Mouse (Mus musculus): ENCODE results near the gene H2-Q10.
A peak's percentile ranks its signal among the peaks of the same experiment; 100 is the strongest.
"Not testable (repeated sequence)": the region's sequence is repeated elsewhere in the genome, so short reads cannot be mapped to it uniquely, and the experiment has no call there.

Gene H2-Q10

DNA sequence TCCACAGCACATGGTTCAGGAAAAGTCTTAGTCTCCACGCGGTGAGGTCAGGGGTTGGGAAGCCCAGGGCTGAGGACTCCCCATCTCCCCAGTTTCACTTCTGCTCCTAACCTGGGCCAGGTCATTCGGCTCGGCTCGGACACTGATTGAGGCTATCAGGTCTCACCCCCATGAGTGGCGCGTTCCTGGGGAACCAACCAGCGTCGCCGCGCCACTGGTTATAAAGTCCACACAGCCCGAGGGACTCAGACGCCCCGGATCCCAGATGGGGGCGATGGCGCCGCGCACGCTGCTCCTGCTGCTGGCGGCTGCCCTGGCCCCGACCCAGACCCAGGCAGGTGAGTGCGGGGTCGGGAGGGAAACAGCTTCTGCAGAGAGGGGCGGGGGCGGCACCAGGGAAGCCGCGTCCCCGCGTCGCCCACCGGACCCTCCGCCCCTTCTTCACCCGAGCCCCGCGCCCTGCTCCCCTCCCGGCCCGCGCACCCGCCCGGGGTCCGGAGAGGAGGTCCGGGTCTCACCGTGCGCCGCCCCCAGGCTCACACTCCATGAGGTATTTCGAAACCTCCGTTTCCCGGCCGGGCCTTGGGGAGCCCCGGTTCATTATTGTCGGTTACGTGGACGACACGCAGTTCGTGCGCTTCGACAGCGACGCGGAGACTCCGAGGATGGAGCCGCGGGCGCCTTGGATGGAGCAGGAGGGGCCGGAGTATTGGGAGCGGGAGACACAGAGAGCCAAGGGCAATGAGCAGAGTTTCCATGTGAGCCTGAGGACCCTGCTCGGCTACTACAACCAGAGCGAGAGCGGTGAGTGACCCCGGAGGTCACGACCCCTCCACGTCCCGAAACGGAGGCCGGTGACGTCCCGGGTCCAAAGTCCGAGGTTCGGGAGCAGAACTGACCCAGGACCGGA lies at the start of gene H2-Q10:
Gene H2-Q10 (plus strand): TSS at position 248 of the 910 bp plus-strand sequence.
- DNase-seq (ENCODE audit: low read depth, low spot score), result no peak

DNA sequence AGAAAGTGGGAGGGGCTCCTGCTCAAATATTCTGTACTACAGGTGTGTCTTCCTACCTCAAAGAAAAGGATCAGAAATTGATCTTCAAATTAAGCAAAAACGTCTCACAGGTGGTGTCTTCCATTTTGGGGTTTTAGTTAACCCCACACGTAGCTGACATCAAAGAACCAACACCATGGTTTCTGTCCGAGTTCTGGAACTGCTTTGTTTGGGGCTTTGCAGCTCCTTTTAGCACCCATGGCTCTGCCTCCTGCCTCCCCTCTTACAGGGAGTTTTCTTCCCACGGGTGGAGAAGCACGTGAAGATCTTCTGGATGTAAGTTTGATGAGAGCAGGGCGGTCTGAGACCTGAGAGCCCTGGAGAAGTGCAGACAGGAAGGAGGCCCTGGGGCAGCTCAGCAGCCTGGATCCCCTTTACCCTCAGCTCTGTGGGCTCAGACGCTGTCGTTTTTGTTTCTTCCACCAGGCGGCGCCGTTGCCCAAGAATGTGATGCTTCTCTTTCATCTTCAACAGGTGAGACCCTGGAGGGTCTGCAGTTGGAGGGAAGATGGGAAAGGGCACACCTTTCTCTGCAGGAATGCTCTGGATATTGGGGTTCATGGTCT lies 49.6 kb upstream of the H2-Q10 start:
- not testable (repeated sequence) for DNase-seq (ENCODE audit: low read depth, low spot score)

DNA sequence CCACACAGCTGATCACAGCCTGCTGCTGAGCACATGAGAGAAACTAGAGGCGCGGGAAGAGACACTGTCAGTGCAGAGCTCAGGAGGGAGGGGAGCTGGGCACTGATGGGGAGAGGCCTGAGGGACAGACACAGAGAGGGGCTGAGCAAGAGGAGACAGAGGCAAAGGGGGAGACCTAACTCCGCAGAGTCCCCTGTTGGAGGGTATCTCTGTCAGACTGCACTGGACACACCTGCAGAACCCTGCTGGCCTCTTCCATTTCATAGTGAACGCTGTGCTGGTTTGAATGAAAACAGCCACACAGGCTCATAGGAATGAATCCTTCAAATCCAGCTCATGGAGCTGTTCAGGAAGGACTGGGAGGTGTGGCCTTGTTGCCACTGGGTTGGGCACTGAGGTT lies 48.6 kb upstream of the H2-Q10 start:
- not testable (repeated sequence) for DNase-seq (ENCODE audit: low read depth, low spot score)

DNA sequence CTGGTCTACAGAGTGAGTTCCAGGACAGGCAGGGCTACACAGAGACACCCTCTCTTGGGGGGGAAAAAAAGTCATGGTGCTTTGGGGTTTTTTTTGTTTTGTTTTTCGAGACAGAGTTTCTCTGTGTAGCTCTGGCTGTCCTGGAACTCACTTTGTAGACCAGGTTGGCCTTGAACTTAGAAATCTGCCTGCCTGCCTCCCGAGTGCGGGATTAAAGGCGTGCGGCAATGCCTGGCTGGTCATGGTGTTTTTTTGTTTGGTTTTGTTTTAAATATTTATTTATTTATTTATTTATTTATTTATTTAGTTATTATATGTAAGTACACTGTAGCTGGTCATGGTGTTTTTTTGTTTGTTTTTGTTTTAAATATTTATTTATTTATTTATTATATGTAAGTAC lies 47.5 kb upstream of the H2-Q10 start:
- not testable (repeated sequence) for DNase-seq (ENCODE audit: low read depth, low spot score)

DNA sequence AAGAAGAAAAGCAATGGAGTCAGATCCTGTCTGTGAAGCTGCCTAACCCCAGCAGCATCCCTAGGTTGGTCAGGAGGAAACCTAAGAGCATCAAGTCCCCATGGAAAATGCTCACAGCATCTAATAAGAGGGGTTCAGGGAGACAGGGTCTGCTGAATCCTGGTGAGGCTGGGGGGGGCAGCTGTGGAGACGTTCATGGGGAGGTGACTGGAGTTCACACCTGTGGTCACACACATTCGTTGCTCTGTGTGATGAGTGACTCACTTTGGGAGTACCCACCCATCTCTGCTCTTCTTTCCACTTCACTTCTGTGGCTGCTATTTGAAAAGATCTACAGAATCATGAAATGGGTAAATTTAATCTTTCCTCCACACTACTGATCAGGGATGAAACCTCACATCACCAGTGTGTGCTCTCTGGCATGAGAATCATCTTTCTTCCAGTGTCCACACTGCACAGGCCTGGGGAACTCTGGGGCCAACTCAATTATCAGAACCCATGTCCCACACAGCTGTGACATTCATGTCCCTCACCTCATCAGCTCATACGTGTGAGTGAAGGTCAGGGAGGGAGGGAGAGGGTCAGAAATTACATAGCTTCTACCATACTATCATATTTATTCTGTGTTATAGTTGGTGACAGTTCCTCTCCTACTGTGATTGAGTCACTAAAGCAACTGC lies 46.6 kb upstream of the H2-Q10 start:
- not testable (repeated sequence) for DNase-seq (ENCODE audit: low read depth, low spot score)

DNA sequence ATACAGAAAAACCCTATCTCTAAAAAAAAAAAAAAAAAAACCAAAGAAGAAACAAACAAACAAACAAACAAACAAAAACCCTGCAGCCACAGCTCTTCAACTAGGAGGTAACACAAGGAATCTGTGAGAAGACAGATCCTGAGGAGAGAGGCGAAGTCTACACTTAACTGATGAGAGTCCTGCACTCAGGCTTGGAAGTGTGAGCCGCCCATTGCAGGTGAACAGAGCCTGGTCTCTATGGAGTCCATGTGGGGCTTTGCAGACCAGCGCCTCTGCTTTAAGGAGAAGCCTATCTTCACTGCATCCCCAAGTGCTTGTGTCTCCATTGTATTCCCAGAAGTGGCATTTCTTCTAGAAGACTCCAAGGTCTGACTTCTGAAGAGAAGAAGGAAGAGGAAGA lies 45.8 kb upstream of the H2-Q10 start:
- not testable (repeated sequence) for DNase-seq (ENCODE audit: low read depth, low spot score)

DNA sequence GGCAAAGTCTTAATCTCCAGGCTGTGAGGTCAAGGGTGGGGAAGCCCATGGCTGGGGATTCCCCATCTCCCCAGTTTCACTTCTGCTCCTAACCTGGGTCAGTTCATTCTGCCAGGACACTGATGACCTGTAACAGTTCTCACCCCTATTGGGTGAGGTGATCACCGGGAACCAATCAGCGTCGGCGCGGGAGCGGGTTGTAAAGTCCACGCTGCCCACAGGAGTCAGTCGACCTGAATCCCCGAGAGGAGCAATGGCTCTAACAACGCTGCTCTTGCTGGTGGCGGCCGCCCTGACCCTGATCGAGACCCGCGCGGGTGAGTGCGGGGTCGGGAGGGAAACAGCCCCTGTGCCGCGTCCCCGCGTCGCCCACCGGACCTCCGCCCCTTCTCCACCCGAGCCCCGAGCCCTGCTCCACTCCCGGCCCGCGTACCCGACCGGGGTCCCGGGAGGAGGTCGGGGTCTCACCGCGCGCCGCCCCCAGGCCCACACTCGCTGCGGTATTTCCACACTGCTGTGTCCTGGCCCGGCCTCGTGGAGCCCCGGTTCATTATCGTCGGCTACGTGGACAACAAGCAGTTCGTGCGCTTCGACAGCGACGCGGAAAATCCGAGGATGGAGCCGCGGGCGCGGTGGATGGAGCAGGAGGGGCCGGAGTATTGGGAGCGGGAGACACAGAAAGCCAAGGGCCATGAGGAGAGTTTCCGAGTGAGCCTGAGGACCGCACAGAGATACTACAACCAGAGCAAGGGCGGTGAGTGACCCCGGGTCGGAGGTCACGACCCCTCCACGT lies 45.1 kb upstream of the H2-Q10 start, which contains the start of gene H2-Q6:
Gene H2-Q6 (plus strand): TSS at position 227 of the 793 bp plus-strand sequence.
- peak; percentile 50 for DNase-seq (ENCODE audit: low read depth, low spot score)

DNA sequence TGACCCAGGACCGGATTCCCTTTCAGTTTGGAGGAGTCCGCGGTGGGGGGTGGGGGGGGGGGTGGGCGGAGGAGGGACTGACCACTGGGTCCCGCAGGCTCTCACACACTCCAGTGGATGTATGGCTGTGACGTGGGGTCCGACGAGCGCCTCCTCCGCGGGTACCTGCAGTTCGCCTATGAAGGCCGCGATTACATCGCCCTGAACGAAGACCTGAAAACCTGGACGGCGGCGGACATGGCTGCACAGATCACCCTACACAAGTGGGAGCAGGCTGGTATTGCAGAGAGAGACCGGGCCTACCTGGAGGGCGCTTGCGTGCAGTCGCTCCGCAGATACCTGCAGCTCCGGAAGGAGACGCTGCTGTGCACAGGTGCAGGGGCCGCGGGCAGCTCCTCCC lies 44.4 kb upstream of the H2-Q10 start:
- not testable (repeated sequence) for DNase-seq (ENCODE audit: low read depth, low spot score)

DNA sequence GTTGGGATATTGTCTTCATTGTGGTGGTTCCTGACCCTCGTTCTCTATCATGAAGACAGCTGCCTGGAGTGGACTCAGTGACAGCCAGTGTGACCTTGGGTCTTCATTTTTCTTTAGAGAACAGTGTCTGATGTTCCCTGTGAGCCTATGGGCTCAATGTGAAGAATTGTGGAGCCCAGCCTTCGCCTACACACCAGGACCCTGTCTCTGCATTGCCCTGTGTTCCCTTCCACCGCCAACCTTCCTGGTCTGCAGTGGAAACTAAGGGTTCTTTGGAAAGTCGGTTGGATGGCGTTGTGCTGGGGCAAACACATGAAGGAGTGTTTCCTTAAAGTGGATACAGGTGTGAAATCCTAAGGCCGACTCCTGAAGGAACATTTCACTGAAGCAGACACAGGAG lies 41.0 kb upstream of the H2-Q10 start:
- DNase-seq (ENCODE audit: low read depth, low spot score), result not testable (repeated sequence)

DNA sequence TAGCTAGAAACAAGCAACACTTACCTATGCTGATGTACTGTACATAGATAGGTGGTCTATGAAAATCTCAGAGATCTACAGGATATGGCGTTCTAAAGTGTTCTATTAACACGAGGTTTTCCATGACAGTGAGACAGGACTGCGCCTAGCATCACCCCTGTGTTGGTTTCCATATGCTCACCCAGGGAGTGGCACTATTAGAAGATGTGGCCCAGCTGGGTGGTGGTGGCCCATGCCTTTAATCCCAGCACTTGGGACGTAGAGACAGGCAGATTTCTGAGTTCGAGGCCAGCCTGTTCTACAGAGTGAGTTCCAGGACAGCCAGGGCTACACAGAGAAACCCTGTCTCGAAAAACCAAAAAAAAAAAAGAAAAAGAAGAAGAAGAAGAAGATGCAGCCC lies 39.2 kb upstream of the H2-Q10 start:
- not testable (repeated sequence) for DNase-seq (ENCODE audit: low read depth, low spot score)

DNA sequence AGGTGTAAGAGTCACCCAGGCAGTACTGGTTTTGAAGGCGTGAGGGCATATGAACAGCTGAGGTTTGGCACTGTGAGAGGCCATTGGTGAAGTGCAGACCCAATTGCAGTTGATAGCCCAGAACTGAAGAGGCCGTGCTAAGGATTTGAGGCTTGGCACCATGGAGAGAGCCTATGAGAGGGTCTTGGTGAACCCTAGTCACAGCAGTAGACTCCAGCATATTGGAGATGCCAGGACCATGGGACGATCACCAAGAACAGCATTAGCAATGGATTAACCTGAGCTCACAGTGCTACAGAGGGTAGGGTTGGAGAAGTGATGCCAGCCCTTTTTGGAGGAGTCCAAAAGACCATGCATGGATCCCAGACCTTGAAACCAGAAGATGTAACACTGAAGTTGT lies 37.7 kb upstream of the H2-Q10 start:
- DNase-seq (ENCODE audit: low read depth, low spot score), result not testable (repeated sequence)

DNA sequence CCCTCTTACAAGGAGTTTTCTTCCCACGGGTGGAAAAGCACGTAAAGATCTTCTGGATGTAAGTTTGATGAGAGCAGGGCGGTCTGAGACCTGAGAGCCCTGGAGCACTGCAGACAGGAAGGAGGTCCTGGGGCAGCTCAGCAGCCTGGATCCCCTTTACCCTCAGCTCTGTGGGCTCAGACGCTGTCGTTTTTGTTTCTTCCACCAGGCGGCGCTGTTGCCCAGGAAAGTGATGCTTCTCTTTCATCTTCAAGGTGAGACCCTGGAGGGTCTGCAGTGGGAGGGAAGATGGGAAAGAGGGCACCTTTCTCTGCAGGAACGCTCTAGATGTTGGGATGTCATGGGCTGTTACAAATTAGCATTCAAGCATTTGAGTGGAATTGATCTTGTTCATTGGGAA lies 35.1 kb upstream of the H2-Q10 start:
- DNase-seq (ENCODE audit: low read depth, low spot score), result not testable (repeated sequence)

DNA sequence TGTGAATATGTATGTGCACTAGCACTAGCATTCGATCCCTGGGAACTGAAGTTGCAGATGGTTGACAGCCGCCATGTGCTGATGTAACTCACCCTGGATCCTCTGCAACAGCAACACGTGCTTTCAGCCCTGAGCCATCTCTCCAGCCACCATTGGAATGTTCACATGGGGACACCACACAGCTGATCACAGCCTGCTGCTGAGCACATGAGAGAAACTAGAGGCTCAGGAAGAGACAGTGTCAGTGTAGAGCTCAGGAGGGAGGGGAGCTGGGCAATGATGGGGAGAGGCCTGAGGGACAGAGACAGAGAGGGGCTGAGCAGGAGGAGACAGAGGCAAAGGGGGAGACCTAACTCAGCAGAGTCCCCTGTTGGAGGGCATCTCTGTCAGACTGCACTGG lies 34.3 kb upstream of the H2-Q10 start:
- DNase-seq (ENCODE audit: low read depth, low spot score), result not testable (repeated sequence)

DNA sequence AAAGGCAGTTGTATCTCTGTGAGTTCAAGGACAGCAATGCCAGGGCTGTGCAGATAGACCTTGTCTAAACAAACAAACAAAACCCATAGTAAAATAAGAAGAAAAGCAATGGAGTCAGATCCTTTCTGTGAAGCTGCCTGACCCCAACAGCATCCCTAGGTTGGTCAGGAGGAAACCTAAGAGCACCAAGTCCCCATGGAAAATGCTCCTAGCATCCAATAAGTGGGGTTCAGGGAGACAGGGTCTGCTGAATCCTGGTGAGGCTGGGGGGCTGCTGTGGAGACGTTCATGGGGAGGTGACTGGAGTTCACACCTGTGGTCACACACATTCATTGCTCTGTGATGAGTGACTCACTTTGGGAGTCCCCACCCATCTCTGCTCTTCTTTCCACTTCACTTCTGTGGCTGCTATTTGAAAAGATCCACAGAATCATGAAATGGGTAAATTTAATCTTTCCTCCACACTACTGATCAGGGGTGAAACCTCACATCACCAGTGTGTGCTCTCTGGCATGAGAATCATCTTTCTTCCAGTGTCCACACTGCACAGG lies 32.4 kb upstream of the H2-Q10 start:
- DNase-seq (ENCODE audit: low read depth, low spot score), result not testable (repeated sequence)

DNA sequence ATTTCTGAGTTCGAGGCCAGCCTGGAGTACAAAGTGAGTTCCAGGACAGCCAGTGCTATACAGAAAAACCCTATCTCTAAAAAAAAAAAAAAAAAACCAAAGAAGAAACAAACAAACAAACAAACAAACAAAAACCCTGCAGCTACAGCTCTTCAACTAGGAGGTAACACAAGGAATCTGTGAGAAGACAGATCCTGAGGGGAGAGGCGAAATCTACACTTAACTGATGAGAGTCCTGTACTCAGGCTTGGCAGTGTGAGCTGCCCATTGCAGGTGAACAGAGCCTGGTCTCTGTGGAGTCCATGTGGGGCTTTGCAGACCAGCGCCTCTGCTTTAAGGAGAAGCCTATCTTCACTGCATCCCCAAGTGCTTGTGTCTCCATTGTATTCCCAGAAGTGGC lies 31.5 kb upstream of the H2-Q10 start:
- not testable (repeated sequence) for DNase-seq (ENCODE audit: low read depth, low spot score)

DNA sequence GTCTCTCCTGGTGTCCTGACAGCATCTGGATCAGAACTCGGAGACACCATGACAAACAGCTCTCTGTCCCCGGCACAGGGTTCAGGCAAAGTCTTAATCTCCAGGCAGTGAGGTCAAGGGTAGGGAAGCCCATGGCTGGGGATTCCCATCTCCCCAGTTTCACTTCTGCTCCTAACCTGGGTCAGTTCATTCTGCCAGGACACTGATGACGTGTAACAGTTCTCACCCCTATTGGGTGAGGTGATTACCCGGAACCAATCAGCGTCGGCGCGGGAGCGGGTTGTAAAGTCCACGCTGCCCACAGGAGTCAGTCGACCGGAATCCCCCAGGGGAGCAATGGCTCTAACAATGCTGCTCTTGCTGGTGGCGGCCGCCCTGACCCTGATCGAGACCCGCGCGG lies 31.0 kb upstream of the H2-Q10 start, which contains the start of gene H2-Q7:
Gene H2-Q7 (plus strand): TSS at position 271 of the 400 bp plus-strand sequence.
- peak; percentile 73 for DNase-seq (ENCODE audit: low read depth, low spot score)

DNA sequence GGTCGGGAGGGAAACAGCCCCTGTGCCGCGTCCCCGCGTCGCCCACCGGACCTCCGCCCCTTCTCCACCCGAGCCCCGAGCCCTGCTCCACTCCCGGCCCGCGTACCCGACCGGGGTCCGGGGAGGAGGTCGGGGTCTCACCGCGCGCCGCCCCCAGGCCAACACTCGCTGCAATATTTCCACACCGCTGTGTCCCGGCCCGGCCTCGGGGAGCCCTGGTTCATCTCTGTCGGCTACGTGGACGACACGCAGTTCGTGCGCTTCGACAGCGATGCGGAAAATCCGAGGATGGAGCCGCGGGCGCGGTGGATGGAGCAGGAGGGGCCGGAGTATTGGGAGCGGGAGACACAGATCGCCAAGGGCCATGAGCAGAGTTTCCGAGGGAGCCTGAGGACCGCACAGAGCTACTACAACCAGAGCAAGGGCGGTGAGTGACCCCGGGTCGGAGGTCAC lies 30.6 kb upstream of the H2-Q10 start:
- DNase-seq (ENCODE audit: low read depth, low spot score), result not testable (repeated sequence)

DNA sequence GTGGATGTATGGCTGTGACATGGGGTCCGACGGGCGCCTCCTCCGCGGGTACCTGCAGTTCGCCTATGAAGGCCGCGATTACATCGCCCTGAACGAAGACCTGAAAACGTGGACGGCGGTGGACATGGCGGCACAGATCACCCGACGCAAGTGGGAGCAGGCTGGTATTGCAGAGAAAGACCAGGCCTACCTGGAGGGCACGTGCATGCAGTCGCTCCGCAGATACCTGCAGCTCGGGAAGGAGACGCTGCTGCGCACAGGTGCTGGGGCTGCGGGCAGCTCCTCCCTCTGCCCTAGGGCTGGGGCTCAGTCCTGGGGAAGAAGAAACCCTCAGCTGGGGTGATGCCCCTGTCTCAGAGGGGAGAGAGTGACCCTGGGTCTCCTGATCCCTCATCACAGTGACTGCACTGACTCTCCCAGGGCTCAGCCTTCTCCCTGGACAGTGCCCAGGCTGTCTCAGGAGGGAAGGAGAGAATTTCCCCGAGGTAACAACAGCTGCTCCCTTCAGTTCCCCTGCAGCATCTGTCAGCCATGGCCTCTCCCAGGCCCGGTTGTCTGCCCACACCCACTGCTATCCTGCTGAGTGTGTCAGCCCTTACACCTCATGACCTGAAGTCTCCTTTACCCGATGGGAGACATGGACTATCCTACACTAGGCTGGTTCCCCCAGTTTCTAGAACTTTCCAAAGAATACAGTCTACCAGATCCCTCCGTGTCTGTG lies 29.8 kb upstream of the H2-Q10 start:
- DNase-seq (ENCODE audit: low read depth, low spot score), result not testable (repeated sequence)

DNA sequence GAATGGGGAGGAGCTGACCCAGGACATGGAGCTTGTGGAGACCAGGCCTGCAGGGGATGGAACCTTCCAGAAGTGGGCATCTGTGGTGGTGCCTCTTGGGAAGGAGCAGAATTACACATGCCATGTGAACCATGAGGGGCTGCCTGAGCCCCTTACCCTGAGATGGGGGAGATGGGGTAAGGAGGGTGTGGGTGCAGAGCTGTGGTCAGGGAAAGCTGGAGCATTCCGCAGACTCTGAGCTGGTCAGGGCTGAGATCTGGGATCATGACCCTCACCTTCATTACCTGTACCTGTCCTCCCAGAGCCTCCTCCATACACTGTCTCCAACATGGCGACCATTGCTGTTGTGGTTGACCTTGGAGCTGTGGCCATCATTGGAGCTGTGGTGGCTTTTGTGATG lies 27.5 kb upstream of the H2-Q10 start:
- not testable (repeated sequence) for DNase-seq (ENCODE audit: low read depth, low spot score)

DNA sequence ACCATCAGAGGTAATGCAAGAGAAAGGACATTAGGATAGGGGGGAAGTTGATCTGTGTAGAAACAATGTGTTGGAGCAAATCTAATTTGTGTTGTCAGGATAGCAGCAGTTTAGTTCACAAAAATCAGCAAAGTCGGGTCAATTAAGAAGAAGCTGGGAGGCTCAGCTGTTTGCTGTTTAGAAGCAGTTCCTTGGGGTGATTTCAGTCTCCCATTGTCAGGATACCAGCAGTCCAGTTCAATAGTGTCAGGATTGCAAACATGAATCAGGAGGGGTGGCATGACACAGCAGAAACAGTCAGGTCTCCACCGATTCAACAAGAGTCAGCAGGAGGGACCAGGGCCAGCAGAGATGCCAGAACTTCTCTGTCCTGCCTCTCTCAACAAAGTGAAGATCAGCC lies 25.4 kb upstream of the H2-Q10 start:
- DNase-seq (ENCODE audit: low read depth, low spot score), result not testable (repeated sequence)

All from skeletal muscle tissue, adult 2 months (tissue).